Mouse (Mus musculus) adrenal gland, adult 8-10 months (tissue): ENCODE data around the gene Pdzd2. TPM values are rescaled to one million over a fixed set of nuclear protein-coding genes. Genes with fewer than 3 reads are reported as not detected.

Experiments used
- DNase-seq: peaks from one replicate; pipeline ENCODE4 v3.0.0; 2022
- microRNA-seq, 2 experiments: library from miRNA; unstranded; fragments of <30 nt; microRNA quantifications; one replicate each; pipeline ENCODE4 v1.2.0; 2022
- total RNA-seq, 4 experiments: library from RNA; stranded (reverse); gene quantifications; 2 replicates each; pipeline ENCODE4 v1.2.4; 2022

Pdzd2 gene
- total RNA-seq, 4 experiments from 2014 or later: 14.8 to 29.7 (median 21.7) TPM

DNA sequence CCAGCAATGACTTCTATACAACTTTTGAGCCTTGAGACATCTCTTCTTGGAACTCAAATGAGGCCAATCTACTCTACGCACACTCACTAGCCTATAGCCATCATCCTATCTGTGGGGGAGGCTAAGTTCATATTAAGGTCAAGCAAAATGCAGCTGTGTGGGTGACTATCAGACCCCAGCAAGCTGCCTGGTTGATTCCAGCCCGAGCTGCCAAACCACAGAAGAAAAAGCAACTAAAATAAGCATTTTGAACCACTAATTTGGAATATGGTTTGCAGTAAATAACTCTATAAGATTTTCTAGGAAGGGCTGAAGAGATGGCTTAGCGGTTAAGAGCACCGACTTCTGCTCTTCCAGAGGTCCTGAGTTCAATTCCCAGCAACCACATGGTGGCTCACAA lies 429.0 kb downstream of the Pdzd2 start:
- no peak for DNase-seq

Small RNA genes within 50 kb of the gene (microRNA-seq; reads per million reads assigned to microRNA genes)
- gene Gm24135: 0 reads per million in 2 experiments
- 0 reads per million in 2 experiments for gene Gm24302

Other genes with a start within 250 kb of the Pdzd2 start
- gene 6030458C11Rik, start 84.7 kb upstream of the Pdzd2 start, total RNA-seq: 10 to 100 TPM; 13.3 to 18.6 (median 15.7) TPM
- 10 to 100 TPM; 32.0 to 40.5 (median 38.7) TPM for gene Drosha, start 84.9 kb upstream of the Pdzd2 start, total RNA-seq